Mouse (Mus musculus) lung, embryonic 14.5 days (tissue): Measurements from ENCODE around the gene Nlrp9b. TPM values are rescaled to one million over a fixed set of nuclear protein-coding genes. Genes with fewer than 3 reads are reported as not detected.

Source experiments
- ATAC-seq: fragments of 200-750 bp; cut with Nextera tagmentation; 2 replicates; pipeline ENCODE4 v1.8.0; 2017; ENCODE audit warnings: mild to moderate bottlenecking, moderate TSS enrichment, moderate library complexity; ENCODE audit not compliant: insufficient read depth
- DNase-seq: peaks from one replicate; pipeline ENCODE4 v3.0.0-alpha.2; 2015
- H3K27ac ChIP-seq: fragments of 300-500 bp; sonication (generic); 2 replicates; pipeline ENCODE4 v1.5.1; 2014; ENCODE audit warnings: low read depth, mild to moderate bottlenecking, moderate library complexity
- H3K27me3 ChIP-seq: fragments of 300-500 bp; sonication (generic); 2 replicates; pipeline ENCODE4 v1.6.1; 2014; ENCODE audit warnings: low read length, control low read depth; ENCODE audit not compliant: insufficient read depth
- H3K36me3 ChIP-seq: fragments of 300-500 bp; sonication (generic); 2 replicates; pipeline ENCODE4 v1.6.1; 2014; ENCODE audit warnings: control low read depth; ENCODE audit not compliant: insufficient read depth
- H3K4me1 ChIP-seq: fragments of 300-500 bp; sonication (generic); 2 replicates; pipeline ENCODE4 v1.6.1; 2014; ENCODE audit warnings: antibody characterized with exemption, control low read depth; ENCODE audit not compliant: insufficient read depth
- H3K4me2 ChIP-seq: fragments of 300-500 bp; sonication (generic); 2 replicates; pipeline ENCODE4 v1.6.1; 2014; ENCODE audit warnings: mild to moderate bottlenecking
- H3K4me3 ChIP-seq: fragments of 300-500 bp; sonication (generic); 2 replicates; pipeline ENCODE4 v1.5.1; 2014; ENCODE audit warnings: low read depth, low read length
- H3K9ac ChIP-seq: fragments of 300-500 bp; sonication (generic); 2 replicates; pipeline ENCODE4 v1.6.1; 2014
- H3K9me3 ChIP-seq: fragments of 300-500 bp; sonication (generic); 2 replicates; pipeline ENCODE4 v1.6.1; 2016; ENCODE audit warnings: low read depth, low read length, control low read depth
- CTCF ChIP-seq: IDR thresholded peaks from 2 replicates; pipeline ENCODE4 v1.5.1; 2016; ENCODE audit warnings: antibody characterized with exemption, low read depth
- WGBS: fragments of 180-500 bp; shearing (Covaris S2); extraction: QIAGEN DNeasy Blood & Tissue Kit; methylation state at CpG from one replicate; pipeline ENCODE4 v1.1.7; 2014; 5-methylcytosine and 5-hydroxymethylcytosine counted together
- polyA plus RNA-seq: library from polyadenylated mRNA; unstranded; fragments of >200 nt; fragmentation: Nextera tagmentation; extraction: Ambion mirVana; gene quantifications from 2 replicates; pipeline ENCODE4 v1.2.1, GENCODE M21; 2014

Nlrp9b gene
- polyA plus RNA-seq, 1 experiment from 2014 or later: not detected

GRCm38 (mm10) chr7:19952320-19952986 is 38.8 kb upstream of the Nlrp9b start:
- no peak for TF ChIP-seq CTCF
- no peaks in the 10 kb centered on the region for H3K36me3 ChIP-seq
- no peaks in the 10 kb centered on the region for H3K27me3 ChIP-seq
- H3K4me1 ChIP-seq: no peaks in the 10 kb centered on the region
- 66% methylated on average over 10 of the region's 10 CpGs for WGBS
- no peak overlapping the region for H3K4me2 ChIP-seq
- no peak overlapping the region for H3K27ac ChIP-seq
- H3K9ac ChIP-seq: no peak overlapping the region
- peak; percentile 32; the same call in 1 of the 2 replicates for ATAC-seq
- no peak overlapping the region for H3K4me3 ChIP-seq
- H3K9me3 ChIP-seq: no peaks in the 10 kb centered on the region
- DNase-seq: no peak

GRCm38 (mm10) chr7:19953054-19953453 is 38.2 kb upstream of the Nlrp9b start:
- Histone ChIP-seq H3K4me2 (no peak overlapping the region), H3K27me3 (no peaks in the 10 kb centered on the region), H3K27ac (no peak overlapping the region), H3K9ac (no peak overlapping the region), H3K9me3 (no peaks in the 10 kb centered on the region), H3K4me3 (no peak overlapping the region), H3K36me3 (no peaks in the 10 kb centered on the region), H3K4me1 (no peaks in the 10 kb centered on the region)
- TF ChIP-seq CTCF: no peak
- ATAC-seq: peak; percentile 39; the same call in 1 of the 2 replicates
- peak; percentile 9 for DNase-seq
- 27% methylated on average over 9 of the region's 9 CpGs for WGBS

- no peak for DNase-seq
- no peak overlapping the region for H3K4me3 ChIP-seq
- WGBS: 46% methylated on average over 4 of the region's 4 CpGs
- H3K9ac ChIP-seq: no peak overlapping the region
- no peaks in the 10 kb centered on the region for H3K36me3 ChIP-seq
- no peaks in the 10 kb centered on the region for H3K9me3 ChIP-seq
- H3K27ac ChIP-seq: no peak overlapping the region
- TF ChIP-seq CTCF: no peak
- ATAC-seq: no peak
- no peak overlapping the region for H3K4me2 ChIP-seq
- H3K27me3 ChIP-seq: no peaks in the 10 kb centered on the region
- H3K4me1 ChIP-seq: no peaks in the 10 kb centered on the region
Observed at GRCm38 (mm10) chr7:19955861-19956260, 35.4 kb upstream of the Nlrp9b start.

GRCm38 (mm10) chr7:19956341-19956781 is 34.9 kb upstream of the Nlrp9b start:
- no peak overlapping the region for H3K4me3 ChIP-seq
- H3K27ac ChIP-seq: no peak overlapping the region
- TF ChIP-seq CTCF: peak; percentile 93
- H3K4me1 ChIP-seq: no peaks in the 10 kb centered on the region
- no peaks in the 10 kb centered on the region for H3K27me3 ChIP-seq
- H3K36me3 ChIP-seq: no peaks in the 10 kb centered on the region
- peak; percentile 56; the same call in 1 of the 2 replicates for ATAC-seq
- H3K9me3 ChIP-seq: no peaks in the 10 kb centered on the region
- DNase-seq: peak; percentile 96
- 2% methylated on average over 7 of the region's 7 CpGs for WGBS
- no peak overlapping the region for H3K9ac ChIP-seq
- H3K4me2 ChIP-seq: no peak overlapping the region

- Histone ChIP-seq H3K27ac (no peak overlapping the region), H3K4me2 (no peak overlapping the region), H3K4me1 (no peaks in the 10 kb centered on the region), H3K27me3 (no peaks in the 10 kb centered on the region), H3K9me3 (no peaks in the 10 kb centered on the region), H3K36me3 (no peaks in the 10 kb centered on the region), H3K4me3 (no peak overlapping the region), H3K9ac (no peak overlapping the region)
- no peak for ATAC-seq
- DNase-seq: no peak
- 57% methylated on average over 1 of the region's 1 CpGs for WGBS
- TF ChIP-seq CTCF: no peak
Observed at GRCm38 (mm10) chr7:19962423-19962822, 28.8 kb upstream of the Nlrp9b start.

- H3K27ac ChIP-seq: no peak within 1 kb of the TSS
- WGBS: 71% methylated on average over 7 of the region's 7 CpGs
- ATAC-seq (no peak), DNase-seq (no peak)
- no peak for TF ChIP-seq CTCF
- no peaks in the 10 kb centered on the region for H3K27me3 ChIP-seq
- H3K4me1 ChIP-seq: no peaks in the 10 kb centered on the region
- no peak within 1 kb of the TSS for H3K9ac ChIP-seq
- H3K4me2 ChIP-seq: no peak within 1 kb of the TSS
- H3K9me3 ChIP-seq: no peaks in the 10 kb centered on the region
- H3K4me3 ChIP-seq: no peak within 1 kb of the TSS
- H3K36me3 ChIP-seq: no peaks in the 10 kb centered on the region
Observed at GRCm38 (mm10) chr7:19964985-19965579, 26.2 kb upstream of the Nlrp9b start, which contains the start of gene Ceacam20. Gene Ceacam20 (plus strand): TSS chr7:19965412.

GRCm38 (mm10) chr7:19969106-19969505 is 22.2 kb upstream of the Nlrp9b start:
- TF ChIP-seq CTCF: no peak
- H3K27ac ChIP-seq: no peak overlapping the region
- H3K4me2 ChIP-seq: no peak overlapping the region
- H3K4me3 ChIP-seq: no peak overlapping the region
- H3K4me1 ChIP-seq: no peaks in the 10 kb centered on the region
- no peak overlapping the region for H3K9ac ChIP-seq
- no peaks in the 10 kb centered on the region for H3K27me3 ChIP-seq
- H3K36me3 ChIP-seq: no peaks in the 10 kb centered on the region
- 75% methylated on average over 3 of the region's 3 CpGs for WGBS
- DNase-seq (no peak), ATAC-seq (no peak)
- no peaks in the 10 kb centered on the region for H3K9me3 ChIP-seq
